Mouse (Mus musculus): ENCODE measurements around the gene Rln1.

- TF ChIP-seq POLR2A (IDR thresholded peaks at IDR 0.05; ENCODE audit: low read depth, low read length): no peak
- TF ChIP-seq CTCF (IDR thresholded peaks at IDR 0.05; ENCODE audit: extremely low read depth, insufficient read depth, insufficient read length, insufficient replicate concordance): no peak
These were observed 33.6 kb downstream of the Rln1 start for GRCm38 (mm10) chr19:29300919-29301318.
